Mouse (Mus musculus) intestine, embryonic 14.5 days (tissue): Measurements from ENCODE around the gene Coq8a. TPM values are rescaled to one million over a fixed set of nuclear protein-coding genes. Genes with fewer than 3 reads are reported as not detected.

Experiments
- ATAC-seq: fragments of 200-750 bp; cut with Nextera tagmentation; replicated peaks from 2 replicates; pipeline ENCODE4 v1.8.0; 2017; ENCODE audit warnings: low read depth, moderate number of reproducible peaks, moderate TSS enrichment, moderate library complexity; ENCODE audit not compliant: low FRiP score, low TSS enrichment
- DNase-seq: peaks from one replicate; pipeline ENCODE4 v3.0.0-alpha.2; 2018; ENCODE audit warnings: low spot score
- H3K27ac ChIP-seq: fragments of 300-500 bp; sonication (generic); 2 replicates; pipeline ENCODE4 v1.5.1; 2014; ENCODE audit warnings: low read depth, mild to moderate bottlenecking, control low read depth
- H3K27me3 ChIP-seq: fragments of 300-500 bp; sonication (generic); replicated peaks from 2 replicates; pipeline ENCODE4 v1.6.1; 2014; ENCODE audit warnings: low read length, control low read depth; ENCODE audit not compliant: control insufficient read depth, insufficient read depth
- H3K36me3 ChIP-seq: fragments of 300-500 bp; sonication (generic); 2 replicates; pipeline ENCODE4 v1.6.1; 2014; ENCODE audit warnings: low read length, control low read depth; ENCODE audit not compliant: control insufficient read depth, insufficient read depth
- H3K4me1 ChIP-seq: fragments of 300-500 bp; sonication (generic); replicated peaks from 2 replicates; pipeline ENCODE4 v1.6.1; 2014; ENCODE audit warnings: low read length, control low read depth, mixed read lengths; ENCODE audit not compliant: control insufficient read depth, insufficient read depth
- H3K4me2 ChIP-seq: fragments of 300-500 bp; sonication (generic); 2 replicates; pipeline ENCODE4 v1.6.1; 2014; ENCODE audit warnings: low read length
- H3K4me3 ChIP-seq: fragments of 300-500 bp; sonication (generic); 2 replicates; pipeline ENCODE4 v1.5.1; 2014; ENCODE audit warnings: low read depth, low read length, control low read depth, mixed read lengths
- H3K9ac ChIP-seq: fragments of 300-500 bp; sonication (generic); 2 replicates; pipeline ENCODE4 v1.6.1; 2014; ENCODE audit warnings: mild to moderate bottlenecking, low read length
- H3K9me3 ChIP-seq: fragments of 300-500 bp; sonication (generic); 2 replicates; pipeline ENCODE4 v1.6.1; 2016; ENCODE audit warnings: low read length, control low read depth; ENCODE audit not compliant: control insufficient read depth
- WGBS: fragments of 180-500 bp; shearing (Covaris S2); extraction: QIAGEN DNeasy Blood & Tissue Kit; methylation state at CpG from one replicate; pipeline ENCODE4 v1.1.7; 2014; 5-methylcytosine and 5-hydroxymethylcytosine counted together
- polyA plus RNA-seq: library from polyadenylated mRNA; unstranded; fragments of >200 nt; fragmentation: Nextera tagmentation; extraction: Ambion mirVana; gene quantifications from 2 replicates; pipeline ENCODE4 v1.2.1, GENCODE M21; 2014

Gene Coq8a
- polyA plus RNA-seq, 1 experiment from 2014 or later, result 11.4 TPM

- no peak overlapping the region for H3K27ac ChIP-seq
- H3K4me1 ChIP-seq, result peaks cover 8% of the 10 kb centered on the region; the same call in 1 of the 2 replicates
- no peak overlapping the region for H3K9ac ChIP-seq
- H3K36me3 ChIP-seq, result no peaks in the 10 kb centered on the region
- WGBS, result 77% methylated on average over 3 of the region's 3 CpGs
- 0 out of 2 replicates have a peak, but pooled peaks cover 4% of the 10 kb centered on the region for H3K9me3 ChIP-seq
- DNase-seq (no peak), ATAC-seq (no peak)
- H3K4me3 ChIP-seq, result no peak overlapping the region
- H3K4me2 ChIP-seq, result peak overlapping the region; percentile 75
- no peaks in the 10 kb centered on the region for H3K27me3 ChIP-seq
Observed at GRCm38 (mm10) chr1:180226766-180227165, 27.4 kb upstream of the Coq8a start.

GRCm38 (mm10) chr1:180226221-180226713 is 26.9 kb upstream of the Coq8a start:
- H3K4me1 ChIP-seq, result peaks cover 8% of the 10 kb centered on the region; the same call in 1 of the 2 replicates
- DNase-seq (peak; percentile 62), ATAC-seq (peak; percentile 54; the same call in 1 of the 2 replicates)
- peak overlapping the region; percentile 75 for H3K4me2 ChIP-seq
- 4% methylated on average over 12 of the region's 12 CpGs for WGBS
- H3K9me3 ChIP-seq, result 0 out of 2 replicates have a peak, but pooled peaks cover 4% of the 10 kb centered on the region
- H3K27me3 ChIP-seq, result no peaks in the 10 kb centered on the region
- H3K4me3 ChIP-seq, result peak overlapping the region; percentile 46
- peak overlapping the region; percentile 24 for H3K27ac ChIP-seq
- no peaks in the 10 kb centered on the region for H3K36me3 ChIP-seq
- H3K9ac ChIP-seq, result peak overlapping the region; percentile 35

- H3K36me3 ChIP-seq, result no peaks in the 10 kb centered on the region
- H3K27me3 ChIP-seq, result no peaks in the 10 kb centered on the region
- H3K9me3 ChIP-seq, result 0 out of 2 replicates have a peak, but pooled peaks cover 4% of the 10 kb centered on the region
- peak overlapping the region; percentile 46 for H3K4me3 ChIP-seq
- peaks cover 8% of the 10 kb centered on the region; the same call in 1 of the 2 replicates for H3K4me1 ChIP-seq
- H3K9ac ChIP-seq, result peak overlapping the region; percentile 35
- peak overlapping the region; percentile 75 for H3K4me2 ChIP-seq
- DNase-seq, result peak; percentile 77
- peak; percentile 83 for ATAC-seq
- WGBS, result 13% methylated on average over 21 of the region's 21 CpGs
- peak overlapping the region; percentile 24 for H3K27ac ChIP-seq
Observed at GRCm38 (mm10) chr1:180225500-180226220, 26.3 kb upstream of the Coq8a start.

- Histone ChIP-seq H3K36me3 (no peaks in the 10 kb centered on the region), H3K4me3 (no peak overlapping the region), H3K27ac (no peak overlapping the region), H3K4me1 (peaks cover 8% of the 10 kb centered on the region; the same call in 1 of the 2 replicates), H3K9ac (no peak overlapping the region), H3K4me2 (no peak overlapping the region), H3K27me3 (no peaks in the 10 kb centered on the region), H3K9me3 (no peaks in the 10 kb centered on the region)
- ATAC-seq (no peak), DNase-seq (no peak)
- 94% methylated on average over 1 of the region's 1 CpGs for WGBS
Observed at GRCm38 (mm10) chr1:180222007-180222406, 22.6 kb upstream of the Coq8a start.

- no peaks in the 10 kb centered on the region for H3K36me3 ChIP-seq
- no peak overlapping the region for H3K4me3 ChIP-seq
- H3K4me2 ChIP-seq, result no peak overlapping the region
- WGBS, result 86% methylated on average over 19 of the region's 19 CpGs
- no peak overlapping the region for H3K9ac ChIP-seq
- no peak for ATAC-seq
- H3K27ac ChIP-seq, result no peak overlapping the region
- DNase-seq, result no peak
- no peaks in the 10 kb centered on the region for H3K9me3 ChIP-seq
- H3K27me3 ChIP-seq, result no peaks in the 10 kb centered on the region
- 0 out of 2 replicates have a peak, but pooled peaks cover 3% of the 10 kb centered on the region for H3K4me1 ChIP-seq
Observed at GRCm38 (mm10) chr1:180220791-180221542, 21.6 kb upstream of the Coq8a start.

GRCm38 (mm10) chr1:180216541-180217276 is 17.3 kb upstream of the Coq8a start:
- no peaks in the 10 kb centered on the region for H3K4me1 ChIP-seq
- H3K27ac ChIP-seq, result no peak overlapping the region
- H3K4me3 ChIP-seq, result no peak overlapping the region
- ATAC-seq, result no peak
- H3K27me3 ChIP-seq, result no peaks in the 10 kb centered on the region
- WGBS, result 60% methylated on average over 5 of the region's 5 CpGs
- H3K9me3 ChIP-seq, result no peaks in the 10 kb centered on the region
- H3K9ac ChIP-seq, result no peak overlapping the region
- H3K36me3 ChIP-seq, result no peaks in the 10 kb centered on the region
- no peak overlapping the region for H3K4me2 ChIP-seq
- DNase-seq, result no peak

GRCm38 (mm10) chr1:180215044-180215443 is 15.6 kb upstream of the Coq8a start:
- WGBS, result 23% methylated on average over 4 of the region's 4 CpGs
- ATAC-seq (peak; percentile 89), DNase-seq (peak; percentile 76)
- Histone ChIP-seq H3K36me3 (no peaks in the 10 kb centered on the region), H3K4me1 (no peaks in the 10 kb centered on the region), H3K27me3 (no peaks in the 10 kb centered on the region), H3K9me3 (no peaks in the 10 kb centered on the region), H3K9ac (no peak overlapping the region), H3K4me3 (no peak overlapping the region), H3K27ac (no peak overlapping the region), H3K4me2 (no peak overlapping the region)

GRCm38 (mm10) chr1:180212911-180213310 is 13.5 kb upstream of the Coq8a start:
- H3K4me3 ChIP-seq, result no peak overlapping the region
- no peaks in the 10 kb centered on the region for H3K9me3 ChIP-seq
- DNase-seq, result no peak
- H3K4me1 ChIP-seq, result no peaks in the 10 kb centered on the region
- no peak overlapping the region for H3K4me2 ChIP-seq
- no peaks in the 10 kb centered on the region for H3K27me3 ChIP-seq
- ATAC-seq, result no peak
- WGBS, result 77% methylated on average over 5 of the region's 5 CpGs
- H3K9ac ChIP-seq, result no peak overlapping the region
- H3K27ac ChIP-seq, result no peak overlapping the region
- H3K36me3 ChIP-seq, result no peaks in the 10 kb centered on the region
